Mouse (Mus musculus) MEL (cell line): ENCODE data around the gene Rabep1. TPM values are rescaled to one million over a fixed set of nuclear protein-coding genes. Genes with fewer than 3 reads are reported as not detected.

Experiments used
- DNase-seq: peaks from one replicate; pipeline ENCODE4 v3.0.0; 2011; ENCODE audit warnings: low read depth, low spot score
- H3K27ac ChIP-seq: 2 replicates; pipeline ENCODE4 v1.5.1; 2012; ENCODE audit warnings: low read depth, mild to moderate bottlenecking, control low read depth, low read length, moderate library complexity; ENCODE audit not compliant: control insufficient read depth
- H3K27me3 ChIP-seq, 2 experiments: fragments of 150-350 bp in 1 of 2; sonication (generic) in 1 of 2; 2 replicates each; pipeline ENCODE4 v1.6.1; 2012; ENCODE audit warnings: low read length in 2 of 2, mild to moderate bottlenecking in 2 of 2, improper control_type of control experiment in 1 of 2, moderate library complexity in 1 of 2; ENCODE audit not compliant: insufficient read depth in 2 of 2, control insufficient read depth in 1 of 2
- H3K36me3 ChIP-seq, 2 experiments: 2 replicates each; pipeline ENCODE4 v1.6.1; 2012 to 2014; ENCODE audit warnings: low read length in 2 of 2, improper control_type of control experiment in 1 of 2, inconsistent platforms in 1 of 2, mild to moderate bottlenecking in 1 of 2; ENCODE audit not compliant: insufficient read depth in 2 of 2, control insufficient read depth in 1 of 2
- H3K4me1 ChIP-seq, 2 experiments: fragments of 150-350 bp in 1 of 2; sonication (generic) in 1 of 2; 2 replicates each; pipeline ENCODE4 v1.6.1; 2012; ENCODE audit warnings: low read length in 2 of 2, improper control_type of control experiment in 1 of 2, mild to moderate bottlenecking in 1 of 2; ENCODE audit not compliant: insufficient read depth in 2 of 2, control insufficient read depth in 1 of 2
- H3K4me3 ChIP-seq, 2 experiments: fragments of 150-350 bp in 1 of 2; sonication (generic) in 1 of 2; 2 replicates each; pipeline ENCODE4 v1.5.1; 2012; ENCODE audit warnings: low read depth in 2 of 2, low read length in 2 of 2, mild to moderate bottlenecking in 2 of 2, moderate library complexity in 2 of 2, control low read depth in 1 of 2, improper control_type of control experiment in 1 of 2; ENCODE audit not compliant: control insufficient read depth in 1 of 2, insufficient read depth in 1 of 2
- H3K79me2 ChIP-seq: 2 replicates; pipeline ENCODE4 v1.6.1; 2012; ENCODE audit warnings: mild to moderate bottlenecking, low read length, moderate library complexity; ENCODE audit not compliant: control insufficient read depth, poor library complexity, insufficient read depth
- H3K9ac ChIP-seq: 2 replicates; pipeline ENCODE4 v1.6.1; 2012; ENCODE audit warnings: low read depth, mild to moderate bottlenecking, control low read depth, low read length, moderate library complexity; ENCODE audit not compliant: control insufficient read depth, poor library complexity, severe bottlenecking
- H3K9me3 ChIP-seq: fragments of 150-350 bp; sonication (generic); replicated peaks from 2 replicates; pipeline ENCODE4 v1.6.1; 2012; ENCODE audit warnings: mild to moderate bottlenecking, low read length, improper control_type of control experiment, moderate library complexity; ENCODE audit not compliant: insufficient read depth
- CHD1 ChIP-seq: IDR thresholded peaks from 2 replicates; pipeline ENCODE4 v1.6.1; 2012; ENCODE audit warnings: low read depth, mild to moderate bottlenecking, inconsistent platforms, low read length, improper control_type of control experiment
- CHD2 ChIP-seq: IDR thresholded peaks from 2 replicates; pipeline ENCODE4 v1.6.1; 2011; ENCODE audit warnings: low read length, improper control_type of control experiment
- CTCF ChIP-seq, 3 experiments: IDR thresholded peaks in 2 of 3; conservative IDR thresholded peaks in 1 of 3; 2 replicates each; pipeline ENCODE4 v1.5.1; 2011 to 2012; ENCODE audit warnings: low read length in 3 of 3, low read depth in 2 of 3, mild to moderate bottlenecking in 2 of 3, improper control_type of control experiment in 1 of 3, inconsistent platforms in 1 of 3, mixed read lengths in 1 of 3, moderate library complexity in 1 of 3; ENCODE audit not compliant: control insufficient read depth in 1 of 3, insufficient read depth in 1 of 3, poor library complexity in 1 of 3, severe bottlenecking in 1 of 3
- EP300 ChIP-seq, 2 experiments: IDR thresholded peaks; 2 replicates each; pipeline ENCODE4 v1.6.1; 2011; ENCODE audit warnings: improper control_type of control experiment in 2 of 2, low read length in 2 of 2, low read depth in 1 of 2, mild to moderate bottlenecking in 1 of 2
- GABPA ChIP-seq: IDR thresholded peaks from 2 replicates; pipeline ENCODE4 v1.6.1; 2012; ENCODE audit warnings: low read depth, mild to moderate bottlenecking, inconsistent platforms, low read length, improper control_type of control experiment, moderate library complexity
- HCFC1 ChIP-seq: IDR thresholded peaks from 2 replicates; pipeline ENCODE4 v1.6.1; 2012; ENCODE audit warnings: low read depth, mild to moderate bottlenecking, inconsistent platforms, low read length, improper control_type of control experiment, moderate library complexity
- KAT2A ChIP-seq: conservative IDR thresholded peaks from 2 replicates; pipeline ENCODE4 v1.6.1; 2012; ENCODE audit warnings: low read depth, low read length, improper control_type of control experiment, inconsistent platforms
- MEF2A ChIP-seq: IDR thresholded peaks from 2 replicates; pipeline ENCODE4 v1.6.1; 2014; ENCODE audit warnings: low read depth, mild to moderate bottlenecking, inconsistent platforms, low read length, improper control_type of control experiment; ENCODE audit not compliant: poor library complexity, insufficient replicate concordance, severe bottlenecking; ENCODE audit errors: extremely low read depth
- MYC ChIP-seq: IDR thresholded peaks from 2 replicates; pipeline ENCODE4 v1.6.1; 2011; ENCODE audit warnings: low read depth, mild to moderate bottlenecking, low read length, improper control_type of control experiment, moderate library complexity
- NELFE ChIP-seq: IDR thresholded peaks from 2 replicates; pipeline ENCODE4 v1.6.1; 2011; ENCODE audit warnings: low read depth, low read length, improper control_type of control experiment
- POLR2A ChIP-seq, 2 experiments: IDR thresholded peaks; 2 replicates each; pipeline ENCODE4 v1.6.1; 2011 to 2012; ENCODE audit warnings: low read length in 2 of 2, mild to moderate bottlenecking in 2 of 2, control low read depth in 1 of 2, improper control_type of control experiment in 1 of 2, low read depth in 1 of 2, moderate library complexity in 1 of 2; ENCODE audit not compliant: control insufficient read depth in 1 of 2, insufficient read depth in 1 of 2, poor library complexity in 1 of 2
- POLR2AphosphoS2 ChIP-seq: IDR thresholded peaks from 2 replicates; pipeline ENCODE4 v1.6.1; 2011; ENCODE audit warnings: low read length, improper control_type of control experiment
- RAD21 ChIP-seq: IDR thresholded peaks from 2 replicates; pipeline ENCODE4 v1.6.1; 2011; ENCODE audit warnings: mild to moderate bottlenecking, low read depth, low read length, improper control_type of control experiment
- SMC3 ChIP-seq: IDR thresholded peaks from 2 replicates; pipeline ENCODE4 v1.6.1; 2011; ENCODE audit warnings: low read depth, low read length, improper control_type of control experiment
- TCF12 ChIP-seq: IDR thresholded peaks from 2 replicates; pipeline ENCODE4 v1.6.1; 2014; ENCODE audit warnings: low read depth, mild to moderate bottlenecking, inconsistent platforms, low read length, improper control_type of control experiment, moderate library complexity
- USF2 ChIP-seq, 2 experiments: IDR thresholded peaks; 2 replicates each; pipeline ENCODE4 v1.6.1; 2011 to 2012; ENCODE audit warnings: improper control_type of control experiment in 2 of 2, low read length in 2 of 2, borderline replicate concordance in 1 of 2, inconsistent platforms in 1 of 2, low read depth in 1 of 2, mild to moderate bottlenecking in 1 of 2; ENCODE audit not compliant: insufficient read depth in 1 of 2
- polyA plus RNA-seq, 2 experiments: library from polyadenylated mRNA; stranded (reverse) in 1 of 2; unstranded in 1 of 2; fragments of >175 nt in 1 of 2; fragments of >200 nt in 1 of 2; gene quantifications; 2 replicates each; pipeline versions ENCODE4 v1.2.1 to v1.2.4; 2012; ENCODE audit warnings: low replicate concordance in 2 of 2, low read depth in 1 of 2; ENCODE audit not compliant: insufficient read length in 2 of 2, insufficient read depth in 1 of 2, missing spikeins in 1 of 2
- total RNA-seq: library from RNA; depleted of rRNA; stranded (reverse); fragments of 300-350 nt; gene quantifications from 2 replicates; pipeline ENCODE4 v1.2.3, GENCODE M21; 2012

Gene Rabep1
- total and polyA plus RNA-seq, 3 experiments = 24.2 to 72.2 (median 34.3) TPM

DNA sequence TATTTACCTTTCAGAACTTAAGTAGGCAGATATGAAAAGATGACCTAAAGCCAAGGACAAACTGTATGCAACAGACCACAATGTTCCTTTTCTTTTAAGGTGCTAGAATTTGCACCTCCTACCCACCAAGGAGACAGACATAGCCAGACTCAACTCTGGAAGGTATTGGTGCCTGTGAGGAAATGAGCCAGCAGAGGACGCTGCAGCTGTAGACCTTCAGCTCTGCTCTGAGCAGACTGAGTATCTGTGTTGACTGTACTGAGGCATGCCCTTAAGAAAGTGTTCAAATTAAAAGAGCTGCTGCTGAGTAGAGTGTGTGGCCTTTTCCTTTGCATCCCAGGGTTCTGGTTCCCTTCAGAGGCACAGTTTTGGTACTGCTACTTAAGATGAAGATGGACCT is 98.0 kb downstream of the Rabep1 start:
- Histone ChIP-seq H3K4me3 (no peak overlapping the region), H3K79me2 (no peaks in the 10 kb centered on the region), H3K4me1 (no peaks in the 10 kb centered on the region), H3K27ac (no peak overlapping the region), H3K9me3 (no peaks in the 10 kb centered on the region)
- TF ChIP-seq USF2 (IDR thresholded peaks at IDR 0.05; ENCODE audit: borderline replicate concordance in 1 of 2, insufficient read depth in 1 of 2, low read depth in 1 of 2, low read length in 2 of 2) (no peak), CTCF (IDR thresholded peaks at IDR 0.05 in 2 of 3, conservative IDR thresholded peaks at IDR 0.05 in 1 of 3; ENCODE audit: control insufficient read depth in 1 of 3, insufficient read depth in 1 of 3, low read depth in 2 of 3, low read length in 3 of 3, poor library complexity in 1 of 3, severe bottlenecking in 1 of 3) (peak; percentile 9 to 19 (median 11); a peak in 2 of 6 replicates), SMC3 (no peak), POLR2AphosphoS2 (no peak)
- TF ChIP-seq, all 39 proteins: peak for 1
- Histone ChIP-seq H3K9ac (no peak overlapping the region), H3K36me3 (peaks cover 0 to 40% of the 10 kb centered on the region in 2 experiments; a peak in 2 of 4 replicates), H3K27me3 (no peaks in the 10 kb centered on the region)
- DNase-seq = no peak

DNA sequence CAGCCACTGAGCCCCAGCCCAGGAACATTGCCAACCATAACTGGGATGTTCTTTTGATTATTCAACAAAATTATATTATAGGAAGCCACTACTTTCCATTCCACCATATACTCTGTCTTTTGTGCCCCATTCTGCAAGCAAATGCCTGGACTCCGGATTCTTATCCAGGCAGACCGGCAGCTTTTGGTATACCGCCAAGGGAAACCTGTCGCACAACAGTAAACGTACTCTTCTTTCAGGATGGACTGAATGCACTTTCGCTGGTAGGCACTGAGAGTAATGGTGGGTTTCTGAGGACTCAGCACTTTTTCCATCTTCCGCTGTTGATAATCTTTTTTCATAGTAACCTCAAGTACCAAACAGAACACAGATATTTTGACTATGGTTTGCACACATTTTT is 99.1 kb downstream of the Rabep1 start:
- DNase-seq = no peak
- peaks cover 0 to 39% of the 10 kb centered on the region in 2 experiments; a peak in 2 of 4 replicates for H3K36me3 ChIP-seq
- no peaks in the 10 kb centered on the region for H3K4me1 ChIP-seq
- no peaks in the 10 kb centered on the region for H3K79me2 ChIP-seq
- no peak overlapping the region for H3K27ac ChIP-seq
- no peak overlapping the region for H3K9ac ChIP-seq
- H3K9me3 ChIP-seq = no peaks in the 10 kb centered on the region
- TF ChIP-seq POLR2A (IDR thresholded peaks at IDR 0.05; ENCODE audit: control insufficient read depth in 1 of 2, insufficient read depth in 1 of 2, low read depth in 1 of 2, low read length in 2 of 2, poor library complexity in 1 of 2) = no peak
- no peak for TF ChIP-seq TCF12
- TF ChIP-seq HCFC1 = no peak
- TF ChIP-seq KAT2A = no peak
- no peak for TF ChIP-seq EP300 (IDR thresholded peaks at IDR 0.05; ENCODE audit: low read depth in 1 of 2, low read length in 2 of 2)
- TF ChIP-seq USF2 (IDR thresholded peaks at IDR 0.05; ENCODE audit: borderline replicate concordance in 1 of 2, insufficient read depth in 1 of 2, low read depth in 1 of 2, low read length in 2 of 2) = no peak
- no peak for TF ChIP-seq MEF2A
- no peak for TF ChIP-seq CHD2
- TF ChIP-seq RAD21 = no peak
- TF ChIP-seq SMC3 = no peak
- no peak for TF ChIP-seq NELFE
- no peak for TF ChIP-seq CHD1
- TF ChIP-seq MYC = no peak
- TF ChIP-seq GABPA = no peak
- TF ChIP-seq, all 39 proteins: peak for 0
- Histone ChIP-seq H3K27me3 (no peaks in the 10 kb centered on the region), H3K4me3 (no peak overlapping the region)
